Mouse (Mus musculus) CD4-positive, CD25-positive, alpha-beta regulatory T cell, adult 2 months (primary cell): ENCODE results near the gene Grip1.

Experiments
- DNase-seq: peaks from one replicate; pipeline ENCODE4 v3.0.0-alpha.2; 2012; ENCODE audit warnings: low read depth, low spot score

Gene Grip1

DNA sequence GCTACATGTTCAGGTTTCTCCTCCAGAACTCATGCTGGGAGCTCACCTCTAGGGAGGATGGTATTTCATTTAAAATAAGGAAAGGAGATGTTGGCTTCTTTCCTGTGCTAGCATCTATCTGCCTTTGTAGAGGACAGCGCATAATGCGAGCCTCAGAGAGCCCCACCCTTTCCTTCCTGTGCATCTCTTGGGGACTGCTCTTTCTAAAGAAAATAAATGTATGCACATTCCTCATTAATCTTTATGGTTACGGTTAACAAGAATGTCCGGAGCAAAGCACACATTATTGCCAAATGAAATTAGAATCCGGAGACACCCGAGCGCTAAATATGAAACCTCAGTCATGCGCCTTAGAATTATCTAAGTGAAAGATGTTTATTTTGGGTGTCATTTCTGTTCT is 490.3 kb downstream of the Grip1 start:
- DNase-seq, result no peak

DNA sequence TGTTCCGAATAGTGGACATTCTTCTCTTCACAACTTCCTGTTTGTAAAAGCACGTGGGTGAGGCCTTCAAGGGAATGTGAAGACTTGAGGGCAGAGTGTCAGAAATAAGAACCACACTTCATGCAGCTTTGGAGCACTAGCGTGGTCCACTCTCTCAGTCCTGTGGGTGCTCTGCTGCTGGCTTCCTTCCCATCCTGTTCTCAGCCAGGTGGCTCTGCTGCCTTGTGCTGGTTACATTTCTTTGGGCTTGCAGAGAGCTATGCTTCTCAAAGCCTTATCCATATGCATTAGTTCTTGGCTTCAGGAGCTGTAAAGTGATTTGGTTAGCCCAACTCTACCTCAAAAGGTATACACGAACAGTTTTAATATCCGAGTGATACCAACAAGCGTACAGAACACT is 497.8 kb downstream of the Grip1 start:
- DNase-seq, result no peak

DNA sequence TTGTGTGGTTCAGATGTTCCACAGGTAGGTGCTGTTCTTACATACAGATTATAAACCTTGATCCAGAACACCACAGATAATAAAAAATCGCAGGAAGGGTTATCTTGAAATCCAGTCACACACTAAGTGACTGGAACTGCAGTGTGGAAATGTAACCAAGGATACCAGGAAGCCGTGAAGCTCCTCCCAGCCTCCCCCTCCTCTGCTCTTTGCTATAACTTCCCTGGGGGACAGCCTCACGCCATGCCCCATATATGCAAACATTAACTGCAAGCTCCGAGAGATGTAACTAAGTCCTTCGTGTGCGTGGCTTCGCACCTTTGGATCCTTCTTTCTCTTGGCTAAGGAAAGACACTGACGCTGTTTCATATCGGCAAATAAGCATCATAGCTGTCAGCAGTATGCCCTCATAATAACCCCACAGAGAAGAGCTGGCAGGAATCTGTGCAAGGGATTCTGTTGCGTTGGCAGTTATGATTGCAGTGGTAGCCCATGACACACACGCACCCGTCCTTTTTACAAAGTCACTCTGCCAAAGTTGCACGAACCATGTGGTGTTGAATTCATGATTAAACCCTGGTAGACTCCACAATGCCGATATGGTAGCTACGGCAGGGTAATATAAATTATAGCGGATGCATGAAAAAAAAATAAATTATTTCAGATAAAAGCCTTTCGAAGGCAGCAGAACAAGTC is 503.8 kb downstream of the Grip1 start:
- DNase-seq, result no peak

DNA sequence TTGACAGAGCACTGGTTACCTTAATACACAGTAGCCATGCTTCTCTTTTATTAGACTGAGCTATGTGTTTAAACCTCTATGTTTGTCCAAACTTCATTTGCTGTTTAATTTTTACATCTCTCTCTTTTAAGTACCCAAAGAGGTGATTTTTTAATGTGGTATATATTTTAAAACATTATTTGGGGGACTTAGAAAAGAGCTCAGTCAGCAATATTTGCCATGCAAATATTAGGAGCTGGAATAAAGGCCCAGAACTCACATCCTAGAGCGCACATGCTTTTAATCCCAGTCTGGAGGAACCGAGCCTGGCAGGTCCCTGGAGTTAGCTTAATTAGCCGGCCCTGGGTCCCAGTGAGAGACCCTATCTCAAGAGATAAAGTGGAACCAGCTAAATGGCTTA is 507.3 kb downstream of the Grip1 start:
- DNase-seq, result no peak

DNA sequence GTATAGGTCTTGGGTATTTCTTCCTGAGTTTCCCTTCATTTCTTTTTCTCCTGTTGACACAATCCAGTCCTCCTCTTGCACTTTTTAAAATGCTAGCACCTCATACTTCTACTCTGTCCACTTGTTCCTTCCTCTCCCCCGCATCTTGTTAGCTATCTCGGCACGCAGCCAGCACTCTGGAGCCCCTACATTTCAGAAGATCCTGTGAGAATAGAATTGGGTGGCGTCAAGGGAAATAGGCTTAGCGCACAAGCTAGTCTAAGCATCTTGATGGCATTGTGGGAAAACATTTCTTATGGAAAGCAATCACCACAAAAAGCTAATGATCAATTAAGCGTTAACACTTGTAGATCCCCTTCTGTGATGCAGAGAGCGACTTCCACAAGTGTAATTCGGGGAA is 512.7 kb downstream of the Grip1 start:
- no peak for DNase-seq

DNA sequence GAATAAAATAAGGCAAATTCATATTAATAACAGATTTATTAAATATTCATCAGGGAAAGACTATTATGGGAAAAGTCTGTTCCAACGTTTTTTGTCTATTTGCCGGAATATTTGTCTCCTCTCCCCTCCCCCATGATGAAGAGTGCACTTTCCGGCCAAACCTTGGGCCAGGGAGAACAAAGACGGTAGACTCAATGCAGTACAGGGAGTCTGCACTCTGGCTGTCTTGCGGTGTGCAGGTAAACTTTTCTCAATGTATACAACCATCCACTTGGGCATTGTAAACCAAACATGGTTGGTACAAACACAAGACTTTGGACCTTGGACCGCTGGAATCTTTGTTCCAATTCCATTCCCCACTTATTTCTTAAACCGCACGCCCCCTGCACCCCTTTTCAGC is 525.8 kb downstream of the Grip1 start:
- no peak for DNase-seq

DNA sequence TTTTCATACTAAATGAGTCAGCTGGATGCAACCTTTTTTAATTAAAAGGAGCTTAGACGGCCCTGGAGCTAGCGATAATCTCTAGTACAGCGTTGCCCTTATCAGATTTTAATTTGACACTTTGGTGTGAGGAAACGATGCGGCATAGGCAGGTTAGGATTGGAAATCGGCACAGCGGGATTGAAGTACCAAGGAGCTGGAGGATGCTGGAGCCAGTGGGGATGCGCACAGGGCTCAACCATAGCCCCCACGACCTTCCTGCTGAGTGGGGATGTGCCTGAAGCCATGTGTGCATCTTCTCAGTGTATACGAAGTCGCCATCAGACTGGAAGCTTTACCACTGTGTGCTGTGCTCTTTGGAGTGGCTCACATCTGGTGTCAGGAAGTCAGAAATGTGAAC is 526.4 kb downstream of the Grip1 start:
- DNase-seq, result no peak

DNA sequence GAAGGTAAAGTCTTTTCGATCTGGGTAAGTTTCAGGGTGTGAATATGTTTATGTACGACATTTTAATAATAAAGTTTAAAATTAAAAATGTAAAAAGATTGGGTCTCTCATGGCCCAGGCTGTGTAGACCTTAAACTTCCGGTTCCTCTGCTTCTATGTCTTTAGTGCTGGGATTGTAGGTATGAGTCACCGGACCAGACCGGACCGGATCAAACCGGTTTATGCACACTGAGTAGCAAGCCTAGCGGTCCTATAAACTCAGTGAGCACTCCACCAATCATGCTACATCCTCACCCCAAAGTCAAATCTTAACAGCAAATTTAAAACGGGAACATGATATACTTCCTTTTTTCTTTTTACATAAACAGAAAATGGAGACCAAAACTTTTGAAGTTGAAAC is 530.7 kb downstream of the Grip1 start:
- DNase-seq, result no peak

DNA sequence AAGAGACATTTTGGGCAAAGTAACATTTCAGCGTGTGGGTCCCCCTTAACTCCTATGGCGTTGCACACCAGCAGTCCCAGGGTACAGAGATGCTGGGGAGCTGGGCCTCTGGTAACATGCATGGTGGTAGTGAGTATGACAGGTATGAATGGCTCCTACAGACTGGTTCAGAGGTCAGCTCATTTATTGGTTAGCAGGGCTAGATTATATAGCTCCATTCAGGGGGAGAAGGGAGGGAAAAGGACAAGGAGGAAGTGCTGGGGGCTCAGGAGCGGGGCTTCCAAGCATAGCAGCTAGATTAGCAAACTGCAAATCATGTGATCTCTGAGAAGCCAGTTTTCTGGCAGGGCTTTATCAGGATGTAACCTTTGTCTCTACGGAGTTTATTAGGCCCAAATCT is 544.8 kb downstream of the Grip1 start:
- DNase-seq, result no peak

DNA sequence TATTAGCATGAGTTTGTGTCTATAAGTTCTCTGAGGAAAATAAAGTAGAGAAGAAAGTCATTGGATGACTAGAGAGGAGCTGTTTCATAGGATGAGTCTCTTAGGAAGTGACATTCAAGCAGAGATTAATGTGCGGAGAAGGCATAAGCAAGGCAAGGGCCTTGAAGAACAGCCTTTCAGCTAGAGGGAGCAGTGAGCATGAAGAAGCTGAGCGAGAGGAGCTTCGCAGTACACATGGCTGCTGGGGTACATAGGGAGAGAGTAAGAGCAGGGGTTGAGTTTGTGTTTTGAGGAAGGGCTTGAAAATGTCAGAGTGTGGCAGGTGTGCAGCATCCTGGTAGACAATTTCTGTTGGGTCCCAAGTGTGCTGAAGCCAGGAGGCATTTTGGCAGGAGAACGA is 548.5 kb downstream of the Grip1 start:
- DNase-seq, result no peak

DNA sequence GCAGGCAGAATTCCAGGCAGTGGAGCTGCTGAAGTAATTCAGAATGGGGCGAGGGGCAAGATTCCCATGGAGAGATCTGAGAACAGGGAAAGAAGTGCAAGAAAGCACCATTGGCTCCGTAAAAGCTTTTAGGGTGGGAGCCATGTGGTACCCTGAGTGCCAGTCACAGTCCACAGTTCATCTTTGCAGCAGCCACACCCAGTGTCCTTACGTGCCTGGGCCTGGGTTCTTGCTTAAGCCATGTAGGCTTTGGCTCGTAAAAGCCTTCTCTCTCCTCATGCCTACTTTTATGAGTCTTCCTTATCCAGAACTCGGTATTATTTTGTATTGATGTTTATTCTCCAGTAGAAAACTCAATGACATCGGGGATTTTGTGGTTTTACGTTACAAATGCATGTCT is 550.5 kb downstream of the Grip1 start:
- DNase-seq, result no peak

DNA sequence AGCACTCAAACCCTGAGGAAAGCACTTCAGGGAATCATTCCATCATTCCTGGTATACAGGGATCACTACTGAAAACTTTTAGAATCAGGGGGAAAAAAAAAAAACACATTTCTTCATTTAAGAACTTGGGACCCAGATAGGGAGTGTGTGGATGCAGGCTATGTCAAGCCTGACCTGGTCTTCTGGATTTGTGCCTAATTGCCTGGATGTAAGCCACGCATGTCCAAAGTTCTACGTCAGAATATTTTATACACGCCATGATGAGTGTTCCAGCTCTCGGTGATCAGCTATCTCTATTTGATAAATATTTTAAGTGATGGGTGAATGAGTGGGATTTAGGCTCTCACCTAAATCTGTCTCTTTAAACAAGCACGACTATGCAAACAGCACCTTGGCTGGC is 552.0 kb downstream of the Grip1 start:
- DNase-seq, result no peak

DNA sequence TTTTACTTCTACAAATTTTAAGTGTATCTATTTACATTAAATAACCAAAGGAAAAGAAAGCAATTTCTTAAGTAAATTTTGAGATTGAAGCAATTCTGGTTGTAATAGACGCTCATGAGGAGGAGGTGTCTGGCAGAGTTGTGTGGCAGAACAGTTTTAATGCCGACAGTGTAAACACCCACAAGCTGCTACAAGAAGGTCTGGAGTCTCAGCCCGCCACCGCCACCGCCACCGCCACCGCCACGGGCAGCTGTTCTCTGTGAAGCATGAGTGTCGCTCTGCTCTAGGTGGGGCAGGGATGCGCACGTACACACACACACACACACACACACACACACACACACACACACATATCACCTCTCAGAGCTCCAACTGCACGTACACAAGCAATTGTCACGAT is 558.7 kb downstream of the Grip1 start:
- no peak for DNase-seq

DNA sequence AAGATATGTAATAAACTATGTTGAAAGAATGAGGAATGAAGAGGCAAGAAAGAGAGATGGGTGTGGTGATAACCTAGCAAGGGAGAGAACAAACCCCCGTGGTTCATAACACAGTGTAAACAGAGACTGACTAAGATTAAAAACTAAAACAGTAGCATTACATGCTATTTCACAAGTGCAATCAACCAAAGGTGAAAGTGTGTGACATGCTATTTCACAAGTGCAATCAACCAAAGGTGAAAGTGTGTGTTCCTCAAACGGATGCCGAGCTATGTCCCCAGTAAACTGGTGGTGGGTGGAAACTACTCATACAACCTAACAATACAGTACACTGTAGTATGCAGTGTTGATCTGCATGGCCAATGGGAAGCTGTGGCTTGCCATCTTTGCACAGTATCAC is 561.5 kb downstream of the Grip1 start:
- DNase-seq, result no peak

DNA sequence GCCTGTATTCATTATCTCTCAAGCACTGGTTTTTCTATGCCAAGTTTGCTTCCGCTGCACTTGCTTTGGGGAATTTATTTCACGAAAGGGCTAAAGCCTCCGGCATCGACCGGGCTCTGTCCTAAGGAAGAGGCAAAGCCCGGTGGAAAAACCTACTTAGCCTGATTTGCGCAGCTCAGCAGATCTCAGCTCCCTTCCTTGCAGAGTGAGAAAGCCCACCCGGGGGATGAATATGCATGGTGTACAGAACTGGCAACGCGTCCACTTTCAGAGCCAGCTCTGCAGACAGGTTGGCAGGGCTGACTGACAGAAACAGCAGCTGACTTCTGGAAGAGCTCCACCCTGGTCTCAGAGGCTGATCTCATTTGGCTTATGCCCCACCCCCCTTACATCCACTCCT is 572.8 kb downstream of the Grip1 start:
- no peak for DNase-seq

DNA sequence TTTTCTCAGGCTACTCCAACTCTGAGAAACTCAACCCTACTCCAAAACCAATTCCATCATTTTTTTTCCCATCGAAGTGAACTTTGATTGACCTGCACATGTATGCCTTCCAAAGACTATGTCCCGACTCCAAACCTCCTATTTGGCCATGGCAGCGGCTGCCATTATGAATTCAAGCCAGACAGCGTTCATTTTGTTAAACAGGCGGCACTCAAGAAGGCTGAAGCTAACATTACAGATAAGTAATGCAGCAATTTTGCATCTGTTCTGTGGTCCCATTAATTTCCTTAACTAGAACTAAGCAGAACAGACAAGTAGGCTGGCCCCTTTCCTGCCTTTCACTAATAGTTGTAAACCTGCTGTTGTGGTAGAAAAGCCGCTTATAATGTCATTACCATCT is 577.3 kb downstream of the Grip1 start:
- no peak for DNase-seq

DNA sequence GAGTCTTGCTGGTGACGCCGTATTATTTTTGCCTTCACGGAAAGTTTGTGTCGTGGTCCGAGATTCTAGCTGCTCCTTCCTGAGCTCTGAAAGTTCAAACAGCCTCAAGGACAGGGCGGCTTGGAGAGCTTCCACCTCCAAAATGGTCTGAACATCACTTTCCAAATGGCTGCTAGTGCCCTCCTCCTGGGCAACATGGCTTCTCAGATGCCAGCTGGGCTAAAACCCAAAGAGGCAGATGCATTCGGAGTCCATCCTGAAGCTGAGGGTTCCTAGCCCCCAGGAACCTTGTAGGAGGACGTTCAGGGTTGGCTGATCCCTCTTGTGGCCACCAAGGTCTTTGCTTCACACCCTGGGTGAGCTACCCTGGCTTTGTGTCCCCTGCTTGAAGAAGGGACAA is 577.7 kb downstream of the Grip1 start:
- no peak for DNase-seq

DNA sequence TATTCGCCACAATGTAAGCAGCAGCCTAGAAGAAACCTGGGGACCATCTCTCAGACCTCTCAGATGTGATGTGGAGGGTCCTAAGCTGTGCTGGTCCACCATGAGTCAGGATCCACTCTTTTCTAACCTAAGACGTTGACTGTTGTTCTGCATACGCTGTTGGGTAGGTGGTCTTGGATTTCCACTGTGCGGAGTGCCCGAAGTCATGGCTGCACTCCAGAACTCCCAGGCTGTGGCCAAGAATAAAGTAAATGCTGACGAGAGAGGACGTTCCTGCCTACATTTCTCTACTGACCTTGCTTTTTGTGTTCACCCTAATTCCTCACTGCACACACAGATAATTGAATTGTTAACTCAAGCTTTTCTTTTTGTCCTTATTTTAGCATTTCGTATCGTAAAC is 580.2 kb downstream of the Grip1 start:
- no peak for DNase-seq

DNA sequence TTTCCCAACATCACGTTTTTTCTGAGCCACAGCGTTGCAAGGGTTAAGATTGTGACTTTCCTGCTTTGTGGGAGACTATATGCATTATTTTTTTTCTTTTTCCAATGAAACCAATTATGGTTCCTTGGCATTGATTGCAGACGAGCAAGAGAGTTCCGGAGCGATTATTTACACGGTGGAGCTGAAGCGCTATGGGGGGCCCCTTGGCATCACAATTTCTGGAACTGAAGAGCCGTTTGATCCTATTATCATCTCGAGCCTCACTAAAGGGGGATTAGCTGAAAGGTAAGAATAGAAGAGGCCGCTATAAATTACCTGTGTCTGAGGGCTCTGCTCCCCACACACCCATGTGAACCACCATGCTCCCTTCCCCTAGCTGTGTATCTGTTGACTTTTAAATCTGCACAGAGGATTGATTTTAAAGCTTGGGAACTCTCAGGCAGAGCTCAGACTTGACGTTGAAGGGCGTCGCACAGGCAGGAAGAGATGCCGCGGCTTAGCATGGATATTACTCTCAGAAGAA is 581.6 kb downstream of the Grip1 start:
- DNase-seq, result no peak

DNA sequence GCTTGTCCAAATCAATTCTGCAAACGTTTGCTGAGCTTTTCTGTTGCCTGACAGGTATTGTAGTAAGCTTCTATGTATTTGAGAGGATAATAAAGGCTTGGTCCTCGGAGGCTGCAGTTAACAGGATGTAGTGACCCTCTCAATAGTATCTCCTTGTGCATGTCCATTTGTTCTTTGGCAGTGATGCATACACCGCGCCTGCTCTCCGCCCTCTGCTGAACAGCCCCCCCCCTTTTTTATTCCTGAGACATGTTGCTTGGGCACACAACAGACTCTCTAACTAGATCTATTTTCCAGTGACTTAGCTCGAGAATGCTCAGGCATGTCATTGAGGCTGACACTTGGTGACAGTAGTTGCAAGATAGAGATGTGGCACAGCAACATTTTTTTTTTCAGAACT is 582.2 kb downstream of the Grip1 start:
- no peak for DNase-seq

DNA sequence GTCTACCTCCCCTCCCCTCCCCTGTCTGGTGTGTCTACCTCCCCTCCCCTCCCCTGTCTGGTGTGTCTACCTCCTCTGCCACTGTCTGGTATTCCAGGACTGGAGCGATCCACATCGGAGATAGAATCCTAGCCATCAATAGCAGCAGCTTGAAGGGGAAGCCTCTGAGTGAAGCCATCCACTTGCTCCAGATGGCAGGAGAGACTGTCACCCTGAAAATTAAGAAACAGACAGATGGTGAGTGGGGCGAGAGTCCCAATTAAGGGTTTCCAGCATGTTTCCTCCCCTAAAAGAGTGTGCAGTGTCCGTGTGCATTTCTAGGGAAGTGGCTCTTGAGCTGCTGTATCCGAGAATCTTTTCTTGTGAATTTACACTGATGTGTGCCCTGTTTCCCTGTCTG is 584.6 kb downstream of the Grip1 start:
- DNase-seq, result no peak

DNA sequence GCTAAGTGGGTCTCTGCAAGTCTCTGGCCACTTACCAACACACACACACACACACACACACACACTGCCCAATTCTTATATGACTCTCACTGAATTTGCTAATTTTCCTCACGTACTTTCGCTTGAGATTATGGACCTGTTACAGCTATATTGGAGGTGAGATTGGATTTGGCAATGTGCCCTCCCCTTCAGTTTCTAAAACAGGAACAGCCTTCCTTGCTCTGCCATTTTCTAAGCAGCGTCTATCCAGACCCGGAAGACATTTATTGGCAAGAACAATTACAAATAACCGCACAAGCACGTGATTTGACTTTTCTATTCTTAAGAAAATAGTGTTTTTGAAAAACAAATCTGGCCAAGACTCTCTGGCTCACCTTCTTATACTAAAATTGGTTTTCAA is 590.6 kb downstream of the Grip1 start:
- no peak for DNase-seq

DNA sequence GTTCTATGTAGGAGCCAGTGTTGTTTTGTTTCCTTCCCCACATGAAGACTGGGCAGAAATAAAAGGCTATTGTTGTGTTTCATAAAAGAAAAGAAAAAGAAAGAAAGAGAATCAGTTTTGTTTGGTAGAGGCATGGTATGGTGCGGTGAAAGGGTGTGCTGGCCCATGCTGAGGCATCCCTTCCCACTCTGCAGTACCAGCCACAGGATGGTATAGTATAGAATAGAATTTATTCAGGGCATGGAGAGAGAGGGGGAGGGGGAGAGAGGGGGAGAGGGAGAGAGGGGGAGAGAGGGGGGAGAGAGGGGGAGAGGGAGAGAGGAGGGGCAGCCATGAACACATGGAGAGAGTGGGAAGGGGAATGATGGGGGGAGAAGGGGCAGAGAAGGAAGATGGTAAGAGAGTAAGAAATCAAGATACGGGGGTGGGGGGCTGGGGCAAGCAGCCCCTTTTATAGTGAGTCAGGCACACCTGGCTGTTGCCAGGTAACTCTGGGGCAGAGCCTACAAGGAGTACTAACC is 591.1 kb downstream of the Grip1 start:
- DNase-seq, result no peak
